Mouse (Mus musculus) effector memory CD4-positive, alpha-beta T cell, adult 5 months (primary cell): Measurements from ENCODE around the gene Lrrc46. TPM values are rescaled to one million over a fixed set of nuclear protein-coding genes. Genes with fewer than 3 reads are reported as not detected.

Experiments used
- polyA plus RNA-seq: library from polyadenylated mRNA; unstranded; fragments of 100-300 nt; shearing (Covaris generic); gene quantifications from one replicate; pipeline ENCODE4 v1.2.1, GENCODE M21; 2017

Gene Lrrc46
- polyA plus RNA-seq = not detected

GRCm38 (mm10) chr11:97041022-97041899 is at the start of gene Lrrc46, which contains the start of gene Mrpl10:
Lrrc46 (minus strand) TSS chr11:97041407.
Mrpl10 (plus strand) TSS chr11:97041560.

GRCm38 (mm10) chr11:97050216-97050943 is 9.2 kb upstream of the Lrrc46 start, which contains the start of gene Osbpl7:
Osbpl7 (plus strand) TSS chr11:97050628.

DNA sequence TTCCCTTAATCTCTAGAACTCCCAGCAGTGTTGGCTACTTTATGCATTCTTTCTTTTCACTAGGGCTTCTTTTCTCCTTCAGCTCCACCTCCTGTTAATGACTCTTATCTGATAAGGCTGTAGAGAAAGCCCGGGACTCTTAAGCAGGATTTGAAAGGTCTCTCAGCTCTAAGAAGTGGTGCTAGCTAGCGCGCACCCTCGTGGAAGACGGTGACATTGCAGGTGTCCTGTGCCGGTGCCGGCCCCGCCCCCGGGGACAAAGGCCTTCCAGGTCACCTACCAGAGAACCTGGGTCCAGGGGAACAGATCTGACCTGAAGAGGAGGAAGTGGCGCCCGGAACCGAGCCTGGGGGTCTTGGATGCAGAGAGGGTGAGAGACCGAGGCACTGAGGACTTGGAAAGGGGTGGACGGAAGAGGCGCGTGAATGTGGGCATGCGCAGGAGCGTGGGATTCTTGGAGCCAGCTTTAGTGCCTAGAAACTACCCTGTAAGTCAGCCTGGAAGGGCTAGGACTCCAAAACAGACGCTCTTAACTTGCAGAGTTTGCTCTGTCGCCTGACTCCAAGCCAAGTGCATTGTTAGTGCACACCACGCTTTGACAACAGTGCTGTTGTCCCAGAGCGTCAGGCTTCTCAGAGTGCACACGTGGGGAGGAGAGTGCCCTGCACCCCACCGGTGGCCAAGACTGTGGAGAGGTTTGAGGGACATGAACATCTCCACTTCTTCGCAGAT is 11.4 kb downstream of the Lrrc46 start, which contains the start of gene Scrn2:
TSS of gene Scrn2 (plus strand) at position 253 of the 732 bp plus-strand sequence.

GRCm38 (mm10) chr11:97013121-97013670 is 28.0 kb downstream of the Lrrc46 start, which contains the start of gene Sp6:
Sp6 (plus strand) TSS chr11:97013394.

Other genes starting within 250 kb of the Lrrc46 start
- 45.8 TPM for gene Nfe2l1, start 211.4 kb downstream of the Lrrc46 start, polyA plus RNA-seq
- gene Copz2, start 191.5 kb downstream of the Lrrc46 start, polyA plus RNA-seq = not detected
- 66.9 TPM for gene Cdk5rap3, start 124.9 kb downstream of the Lrrc46 start, polyA plus RNA-seq
- gene Prr15l, start 113.3 kb downstream of the Lrrc46 start, polyA plus RNA-seq = not detected
- 39.7 TPM for gene Pnpo, start 97.4 kb downstream of the Lrrc46 start, polyA plus RNA-seq
- gene Sp2, start 58.4 kb downstream of the Lrrc46 start, polyA plus RNA-seq = 76.5 TPM
- 4.6 TPM for gene Sp6, start 28.0 kb downstream of the Lrrc46 start, polyA plus RNA-seq
- gene Scrn2, start 11.5 kb downstream of the Lrrc46 start, polyA plus RNA-seq = 3.8 TPM
- gene Mrpl10, start 153 bp upstream of the Lrrc46 start, polyA plus RNA-seq = 36.8 TPM
- gene Osbpl7, start 9.2 kb upstream of the Lrrc46 start, polyA plus RNA-seq = 19.6 TPM
- gene Tbx21, start 73.9 kb upstream of the Lrrc46 start, polyA plus RNA-seq = 208 TPM
- 4.8 TPM for gene Tbkbp1, start 110.1 kb upstream of the Lrrc46 start, polyA plus RNA-seq
- gene Kpnb1, start 146.5 kb upstream of the Lrrc46 start, polyA plus RNA-seq = 20.3 TPM
- gene Npepps, start 239.2 kb upstream of the Lrrc46 start, polyA plus RNA-seq = 44.7 TPM